ENCODE assay signal across 13 mouse cellular contexts in genomic region chr13:41997883-41998282, GRCm38 (mm10). TPM values are rescaled to one million over a fixed set of nuclear protein-coding genes. Genes with fewer than 3 reads are reported as not detected.
DNase-seq lines count a peak whose midpoint lies in the region; ATAC-seq lines count a peak whose summit lies in the region.
"Had no signal": no experiment of that assay in that cellular context is flagged by ENCODE, and none has a peak within 500 bp of the region (broad histone marks: within the 10 kb centered on the region; RNA-seq: fewer than 3 reads in every experiment).

No protein-coding gene starts in this region.

- ATAC-seq in kidney, embryonic 14.5 days (ENCODE audit: low FRiP score, low TSS enrichment): peak; percentile 60; the same call in 1 of the 2 replicates
- ATAC-seq in embryonic facial prominence, embryonic 13.5 days (ENCODE audit: insufficient number of reproducible peaks, insufficient read depth, low FRiP score, low TSS enrichment, low read depth): peak; percentile 62; the same call in 1 of the 2 replicates
- no peak for ATAC-seq in limb, embryonic 15.5 days (ENCODE audit: insufficient number of reproducible peaks, low FRiP score, low TSS enrichment, low read depth)

- H3K27me3 ChIP-seq in kidney, embryonic 14.5 days (ENCODE audit: control insufficient read depth, insufficient read depth, low read length): no peaks in the 10 kb centered on the region
- H3K27me3 ChIP-seq in embryonic facial prominence, embryonic 13.5 days: no peaks in the 10 kb centered on the region
- no peaks in the 10 kb centered on the region for H3K27me3 ChIP-seq in limb, embryonic 15.5 days
- H3K27me3 ChIP-seq: liver, embryonic 15.5 days had no signal

- no peak overlapping the region for H3K27ac ChIP-seq in kidney, embryonic 14.5 days (ENCODE audit: low read depth, low read length)
- peak overlapping the region; percentile 45; the same call in 1 of the 2 replicates for H3K27ac ChIP-seq in embryonic facial prominence, embryonic 13.5 days
- no peak overlapping the region for H3K27ac ChIP-seq in limb, embryonic 15.5 days
- H3K27ac ChIP-seq: liver, embryonic 15.5 days had no signal

- no peak for DNase-seq in kidney, adult 18-20 months
- peak; percentile 24 for DNase-seq in embryo, embryonic 11.5 days (ENCODE audit: low read depth, low spot score)
- no peak for DNase-seq in T-cell, adult 2 months (ENCODE audit: low spot score)
- no peak for DNase-seq in spleen, postnatal 4 days (ENCODE audit: low spot score in 2 of 2)
- DNase-seq: adrenal gland, postnatal 25 days; cerebellum, postnatal 10 days; gastrocnemius, postnatal 14 days; layer of hippocampus, adult 9-11 months had no signal

- 46% methylated on average over 9 of the region's 9 CpGs for WGBS in kidney, embryonic 14.5 days
- WGBS in embryonic facial prominence, embryonic 13.5 days: 9% methylated on average over 9 of the region's 9 CpGs
- WGBS in limb, embryonic 15.5 days: 10% methylated on average over 9 of the region's 9 CpGs

- peaks cover 7% of the 10 kb centered on the region; the same call in 1 of the 2 replicates for H3K4me1 ChIP-seq in kidney, embryonic 14.5 days (ENCODE audit: control insufficient read depth, insufficient read depth, low read length)
- peaks cover 13% of the 10 kb centered on the region for H3K4me1 ChIP-seq in embryonic facial prominence, embryonic 13.5 days
- peaks cover 10% of the 10 kb centered on the region for H3K4me1 ChIP-seq in limb, embryonic 15.5 days
- H3K4me1 ChIP-seq: liver, embryonic 15.5 days had no signal

- H3K4me2 ChIP-seq in kidney, embryonic 14.5 days (replicated peaks; ENCODE audit: low read depth, low read length): peak overlapping the region; percentile 21; the same call in 1 of the 2 replicates
- H3K4me2 ChIP-seq in embryonic facial prominence, embryonic 13.5 days: peak overlapping the region; percentile 49
- peak overlapping the region; percentile 39 for H3K4me2 ChIP-seq in limb, embryonic 15.5 days
- H3K4me2 ChIP-seq: liver, embryonic 15.5 days had no signal

- no peaks in the 10 kb centered on the region for H3K36me3 ChIP-seq in kidney, embryonic 14.5 days (ENCODE audit: control insufficient read depth, insufficient read depth, low read length)
- no peaks in the 10 kb centered on the region for H3K36me3 ChIP-seq in embryonic facial prominence, embryonic 13.5 days
- H3K36me3 ChIP-seq in limb, embryonic 15.5 days: no peaks in the 10 kb centered on the region
- H3K36me3 ChIP-seq: G1E; liver, embryonic 15.5 days had no signal

- H3K9ac ChIP-seq in kidney, embryonic 14.5 days (ENCODE audit: low read depth, low read length): no peak overlapping the region
- H3K9ac ChIP-seq in embryonic facial prominence, embryonic 13.5 days: peak overlapping the region; percentile 33; the same call in 1 of the 2 replicates
- H3K9ac ChIP-seq in limb, embryonic 15.5 days: no peak overlapping the region
- H3K9ac ChIP-seq: liver, embryonic 15.5 days had no signal

- no peaks in the 10 kb centered on the region for H3K9me3 ChIP-seq in kidney, embryonic 14.5 days (ENCODE audit: control insufficient read depth, low read length)
- H3K9me3 ChIP-seq in embryonic facial prominence, embryonic 13.5 days: no peaks in the 10 kb centered on the region
- H3K9me3 ChIP-seq in limb, embryonic 15.5 days: no peaks in the 10 kb centered on the region
- H3K9me3 ChIP-seq: G1E; liver, embryonic 15.5 days had no signal

- no peak overlapping the region for H3K4me3 ChIP-seq in kidney, embryonic 14.5 days (ENCODE audit: low read length)
- peak overlapping the region; percentile 16; the same call in 1 of the 2 replicates for H3K4me3 ChIP-seq in embryonic facial prominence, embryonic 13.5 days
- peak overlapping the region; percentile 20 for H3K4me3 ChIP-seq in limb, embryonic 15.5 days
- H3K4me3 ChIP-seq: liver, embryonic 15.5 days had no signal

RNA-seq across cellular contexts. Expression of gene Hivep1, which starts 53.9 kb away (rescaled TPM):
- 14.3 and 16.1 TPM in 2 replicates for polyA plus RNA-seq in kidney, embryonic 14.5 days (2014; fragmentation: Nextera tagmentation; extraction: Ambion mirVana)
- 12.4 and 14.5 TPM in 2 replicates for polyA plus RNA-seq in embryonic facial prominence, embryonic 13.5 days (2015; fragmentation: Nextera tagmentation; extraction: Ambion mirVana)
- polyA plus RNA-seq in limb, embryonic 15.5 days (2015; fragmentation: Nextera tagmentation; extraction: Ambion mirVana): 10.5 and 13.1 TPM in 2 replicates
